Mouse (Mus musculus) layer of hippocampus, postnatal 36 days (tissue): ENCODE measurements at regions not wholly inside any gene's neighbourhood (a gene's known extent, or its start where the extent isn't known, plus 50 kb on each side); places are given as distances from the start of the nearest gene placed in this dataset.

Experiments used
- DNase-seq, 2 experiments: peaks; one replicate each; pipeline ENCODE4 v3.0.0; 2022

DNA sequence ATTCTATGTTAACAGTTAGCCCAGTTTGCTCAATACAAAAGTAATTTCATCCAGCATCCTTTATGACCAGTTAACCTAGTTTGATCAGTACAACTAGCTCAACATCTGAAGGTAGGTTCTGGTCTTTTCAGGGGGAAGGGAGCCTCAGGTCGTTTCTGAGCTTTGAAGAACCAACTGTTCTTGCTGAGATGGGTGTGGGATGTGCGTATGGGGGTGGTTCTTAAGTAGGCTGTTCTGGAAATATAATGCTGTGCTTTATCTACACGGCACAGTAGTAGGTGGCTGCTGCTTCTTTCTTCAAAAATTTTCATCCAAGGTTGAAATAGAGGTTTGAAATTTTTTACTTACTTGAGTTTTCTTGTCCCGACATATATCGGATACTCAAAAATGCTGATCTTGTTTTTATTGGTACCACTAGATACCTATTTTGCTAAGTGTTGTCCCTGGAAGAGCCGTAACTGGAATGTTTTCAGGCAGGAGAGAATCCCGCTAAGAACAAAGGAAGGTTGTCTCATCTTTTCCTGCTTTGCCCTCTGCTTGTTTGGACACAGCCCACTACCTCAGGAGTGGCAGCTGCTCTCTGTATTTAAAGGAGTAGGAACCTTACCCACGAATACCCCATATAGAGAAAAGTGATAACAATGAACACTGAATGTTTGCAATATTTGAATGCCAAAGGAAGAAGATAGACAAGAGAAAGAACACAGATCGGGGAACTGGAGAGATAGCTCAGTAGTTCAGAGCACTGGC, 275.5 kb downstream of the Cdh10 start:
- DNase-seq = no peak

DNA sequence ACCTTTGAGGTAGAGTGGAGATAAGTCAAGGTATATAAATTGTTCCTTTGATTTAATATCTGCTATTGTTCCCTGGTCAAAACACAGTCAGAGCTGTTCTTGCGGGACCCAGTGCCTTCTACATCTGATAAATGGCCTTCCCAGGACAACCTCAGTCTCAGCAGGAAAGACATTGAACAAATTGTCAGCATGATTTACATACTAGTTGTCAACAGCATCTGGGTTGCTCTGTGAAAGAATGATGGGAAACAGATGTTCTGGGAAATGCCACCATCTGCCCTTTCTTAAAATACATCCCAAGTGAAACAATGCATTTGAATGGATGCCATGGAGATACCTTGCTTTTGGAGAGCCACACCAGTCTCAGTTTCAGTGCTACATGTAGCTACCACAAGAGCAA, 296.2 kb downstream of the Cdh10 start:
- DNase-seq = no peak

DNA sequence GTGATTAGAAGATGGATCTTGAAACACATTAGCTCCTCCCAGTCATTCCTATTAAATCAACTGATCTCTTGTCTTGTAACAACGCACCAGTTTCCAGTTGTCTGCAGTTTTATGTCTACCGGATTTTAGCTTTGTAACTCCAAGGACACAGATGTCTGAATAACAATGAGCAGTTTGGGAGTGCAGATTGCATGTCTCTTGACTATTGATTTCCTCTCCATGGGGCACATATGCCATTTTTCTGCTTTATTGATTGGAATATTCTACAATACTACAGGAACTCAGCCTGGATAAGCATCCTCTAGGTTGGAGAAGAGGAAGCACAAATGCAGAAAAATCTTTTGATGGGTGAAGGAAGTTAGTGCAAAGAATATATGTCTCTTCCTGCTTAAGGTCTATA, 300.2 kb downstream of the Cdh10 start:
- DNase-seq = peak in 1 of 2 experiments; percentile 11

DNA sequence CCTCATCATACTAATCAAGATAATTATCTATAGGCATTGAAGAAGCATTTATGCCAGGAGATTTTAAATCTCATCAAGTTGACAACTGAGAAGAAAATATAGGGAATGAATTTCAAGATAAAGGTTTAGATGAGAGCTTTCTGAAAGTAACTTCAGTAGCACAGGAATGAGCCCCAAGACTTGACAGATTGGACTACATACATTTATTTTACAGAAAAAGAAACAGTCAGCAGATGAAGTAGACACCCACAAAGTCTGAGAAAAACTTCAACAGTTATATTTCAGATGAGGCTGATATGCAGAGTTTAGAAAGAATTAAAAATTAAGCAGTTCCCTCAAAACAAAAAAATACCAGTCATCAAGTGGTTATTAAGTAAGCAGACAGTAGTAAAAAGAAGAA, 308.7 kb downstream of the Cdh10 start:
- no peak for DNase-seq

DNA sequence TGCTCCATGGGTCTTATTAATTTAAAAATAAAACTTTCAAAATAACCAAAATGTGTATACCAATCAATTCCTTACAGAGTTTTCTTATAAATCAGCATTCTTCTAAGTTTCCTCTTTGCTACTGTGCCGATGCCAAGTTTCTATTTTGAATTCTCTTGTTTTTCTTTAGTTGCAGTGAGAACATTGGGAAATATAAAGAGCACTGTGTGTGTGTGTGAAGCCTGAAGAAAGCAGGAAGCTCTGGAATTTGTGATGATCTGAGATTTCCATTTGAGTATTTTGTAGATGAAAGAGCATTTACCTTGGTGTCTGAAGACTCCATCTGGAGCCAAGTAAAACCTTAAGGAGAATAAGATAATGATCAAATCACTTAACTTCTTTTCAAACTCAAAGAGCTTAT, 310.6 kb downstream of the Cdh10 start:
- DNase-seq = no peak

DNA sequence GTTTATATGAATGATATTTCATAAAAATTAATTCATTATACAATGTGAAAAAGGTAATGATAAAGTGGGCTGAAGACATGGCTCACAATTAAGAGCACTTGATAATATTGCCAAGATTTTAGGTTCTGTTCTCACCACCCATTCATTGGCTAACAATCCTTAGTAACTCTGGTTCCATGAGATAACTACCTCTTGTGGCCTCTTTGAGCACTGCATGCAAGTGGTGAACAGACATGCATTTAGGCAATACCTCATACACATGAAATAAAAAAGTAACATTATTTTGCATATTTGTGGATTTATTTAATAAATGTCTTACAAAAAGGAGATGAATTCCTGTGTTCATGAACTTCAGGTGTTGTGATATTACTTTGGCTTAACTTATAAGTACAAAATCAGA, 334.9 kb downstream of the Cdh10 start:
- no peak for DNase-seq

DNA sequence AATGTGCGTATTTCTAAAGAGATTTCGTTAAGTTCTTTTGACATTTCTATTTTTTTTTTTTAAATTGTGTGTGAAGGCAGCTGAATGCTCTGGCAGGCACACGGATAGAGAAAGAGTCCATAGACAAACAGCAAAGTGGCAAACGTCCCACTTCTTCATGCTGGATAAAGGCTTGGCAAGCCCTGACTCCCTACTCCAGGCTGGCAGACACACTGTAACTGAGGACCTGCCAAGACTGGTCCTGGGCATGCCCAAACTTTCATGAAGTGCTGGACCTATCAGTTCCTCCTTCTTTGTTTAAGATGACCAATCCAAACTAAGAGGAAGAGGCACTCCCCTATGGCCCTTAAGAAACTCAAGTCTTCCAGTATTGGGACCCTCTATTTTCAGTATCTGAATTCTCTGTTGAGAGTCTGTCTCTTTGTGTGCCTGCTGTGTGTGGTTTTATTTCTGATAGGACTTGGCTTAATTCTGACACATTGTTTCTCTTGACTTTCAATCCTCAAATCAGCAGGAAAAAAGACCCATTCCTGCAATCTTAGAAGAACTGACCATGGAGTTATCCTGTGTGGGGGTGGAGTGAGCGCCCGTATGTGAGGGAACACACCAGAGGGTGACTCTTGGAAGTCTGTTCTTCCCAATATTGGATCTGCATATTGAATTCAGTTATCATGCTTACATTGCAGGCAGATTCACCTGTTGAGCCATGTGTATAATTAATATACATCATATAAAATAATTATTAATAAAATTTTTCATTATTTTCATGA, 343.6 kb downstream of the Cdh10 start:
- peak; percentile 19 to 21 for DNase-seq

DNA sequence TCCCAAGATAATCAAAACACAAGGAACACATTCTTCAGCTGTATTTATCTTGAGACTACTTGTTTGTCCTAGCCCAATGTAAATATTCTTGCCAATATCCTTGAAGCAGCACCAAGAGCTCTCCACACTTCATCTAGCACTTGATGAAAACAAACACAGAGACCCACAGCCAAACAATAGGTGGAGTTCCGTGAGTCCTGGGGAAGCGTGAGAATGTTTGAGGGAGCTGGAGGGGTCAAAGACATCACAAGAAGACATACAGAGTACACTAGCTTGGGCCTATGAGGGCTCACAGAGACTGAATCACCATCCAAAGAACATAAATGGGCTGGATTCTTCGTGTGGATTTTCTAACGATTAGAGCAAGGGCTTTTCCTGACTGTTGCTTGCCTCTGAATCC, 356.7 kb downstream of the Cdh10 start:
- no peak for DNase-seq
